Mouse (Mus musculus) adrenal gland, postnatal 10 days (tissue): Measurements from ENCODE around the gene Atl3. TPM values are rescaled to one million over a fixed set of nuclear protein-coding genes. Genes with fewer than 3 reads are reported as not detected.

Source experiments
- DNase-seq: peaks from one replicate; pipeline ENCODE4 v3.0.0; 2021; ENCODE audit warnings: mixed read lengths
- total RNA-seq, 2 experiments: library from RNA; stranded (reverse); gene quantifications; 2 replicates each; pipeline ENCODE4 v1.2.3; 2021

Atl3 gene
- total RNA-seq, 2 experiments from 2014 or later = 92.3 to 110 TPM

DNA sequence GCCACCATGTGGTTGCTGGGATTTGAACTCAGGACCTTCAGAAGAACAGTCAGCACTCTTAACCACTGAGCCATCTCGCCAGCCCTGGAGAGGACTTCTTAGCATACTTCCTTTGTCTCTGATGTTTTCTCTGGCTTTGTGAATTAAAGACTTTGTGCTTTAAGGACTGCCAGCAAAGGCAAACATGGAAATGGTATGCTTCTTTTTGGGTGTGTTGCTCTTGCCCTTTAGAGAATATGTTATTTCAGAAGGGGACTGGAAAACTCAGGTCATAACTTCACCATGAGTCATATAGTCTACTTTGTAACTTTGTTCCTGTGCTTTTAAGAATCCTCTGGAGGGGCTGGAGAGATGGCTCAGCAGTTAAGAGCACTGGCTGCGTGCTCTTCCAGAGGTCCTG lies 5.0 kb downstream of the Atl3 start:
- no peak for DNase-seq

DNA sequence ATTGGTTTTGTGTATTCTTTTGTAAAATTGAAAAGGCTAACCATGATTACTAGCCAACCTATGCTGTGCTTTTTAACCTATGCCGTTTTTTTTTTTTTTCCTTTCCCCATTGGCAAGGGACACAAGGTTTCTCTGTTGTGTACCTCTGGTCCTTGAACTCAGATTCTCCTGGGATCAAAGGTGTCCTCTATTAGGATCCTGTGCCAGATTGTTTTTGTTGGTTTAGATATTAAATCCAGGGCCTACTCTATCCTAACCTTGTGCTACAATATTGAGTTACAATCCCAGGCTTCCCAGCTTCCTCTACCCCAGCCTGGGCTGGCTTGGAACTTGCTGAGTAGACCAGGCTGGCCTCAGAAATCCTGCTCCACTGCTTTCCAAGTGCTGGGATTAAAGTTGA lies 6.9 kb downstream of the Atl3 start:
- no peak for DNase-seq

DNA sequence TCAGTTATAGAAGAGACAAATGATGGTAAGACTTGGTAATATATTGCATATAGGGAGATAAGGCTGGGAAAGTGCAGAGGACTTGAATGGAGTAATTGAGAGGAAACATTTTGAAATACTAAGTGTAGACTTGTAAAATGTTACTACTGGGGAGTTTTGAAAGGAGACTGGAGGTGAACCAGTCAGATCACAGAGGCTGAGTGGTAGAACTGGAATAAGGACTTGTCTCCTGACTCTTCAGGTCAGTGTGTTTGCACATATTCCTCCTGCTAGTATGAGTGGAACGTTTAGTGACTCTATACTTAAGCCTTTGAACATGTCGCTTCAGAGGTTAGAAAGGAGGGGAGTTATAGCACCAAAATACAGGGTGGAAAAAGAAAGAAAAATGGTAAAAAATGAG lies 8.6 kb downstream of the Atl3 start:
- DNase-seq = no peak

DNA sequence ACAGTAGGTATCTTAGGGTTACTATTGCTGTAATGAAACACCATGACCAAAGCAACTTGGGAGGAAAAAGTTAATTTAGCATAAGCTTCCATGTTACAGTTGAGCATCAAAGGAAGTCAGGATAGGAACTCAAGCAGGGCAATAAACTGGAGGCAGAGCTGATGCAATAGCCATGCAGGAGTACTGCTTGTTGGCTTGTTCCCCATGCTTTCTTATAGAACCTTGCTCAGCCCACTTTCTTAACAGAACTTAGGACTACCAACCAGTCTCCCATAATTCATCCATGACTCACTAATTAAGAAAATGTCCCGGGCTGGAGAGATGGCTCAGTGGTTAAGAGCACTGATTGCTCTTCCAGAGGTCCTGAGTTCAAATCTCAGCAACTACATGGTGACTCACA lies 12.5 kb downstream of the Atl3 start:
- no peak for DNase-seq

DNA sequence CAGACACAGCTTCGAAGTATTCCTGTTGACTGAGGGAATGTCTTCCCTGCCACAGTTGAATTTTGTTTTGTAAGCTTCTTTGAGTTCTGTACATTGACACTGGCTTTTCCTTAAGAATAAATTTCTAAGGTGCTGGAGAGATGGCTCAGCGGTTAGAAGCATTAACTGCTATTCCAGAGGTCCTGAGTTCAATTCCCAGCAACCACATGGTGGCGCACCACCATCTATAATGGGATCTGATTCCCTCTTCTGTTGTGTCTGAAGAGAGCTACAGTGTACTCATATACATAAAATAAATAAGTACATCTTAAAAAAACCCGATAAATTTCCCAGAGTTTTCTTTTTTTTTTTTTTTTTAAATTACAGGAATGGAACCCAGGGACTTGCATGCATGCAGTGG lies 14.2 kb downstream of the Atl3 start:
- DNase-seq = no peak

DNA sequence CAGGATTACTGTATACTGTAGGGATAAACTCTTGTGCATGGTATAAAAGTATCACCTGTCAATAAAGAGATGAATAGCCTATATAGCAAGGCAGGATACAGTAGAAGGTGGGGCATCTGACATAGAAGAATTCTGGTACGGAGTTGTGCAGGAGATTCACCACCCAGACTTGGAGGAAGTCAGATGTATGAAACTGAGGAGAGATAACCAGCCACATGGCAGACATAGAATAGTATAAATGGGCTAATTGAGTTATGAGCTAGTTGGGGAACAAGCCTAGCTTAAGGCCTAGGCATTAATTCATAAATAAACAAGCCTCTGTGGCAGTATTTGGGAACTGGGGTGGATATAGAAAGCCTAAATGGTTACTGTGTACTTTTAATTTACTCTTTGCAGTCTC lies 22.6 kb downstream of the Atl3 start:
- DNase-seq = no peak

DNA sequence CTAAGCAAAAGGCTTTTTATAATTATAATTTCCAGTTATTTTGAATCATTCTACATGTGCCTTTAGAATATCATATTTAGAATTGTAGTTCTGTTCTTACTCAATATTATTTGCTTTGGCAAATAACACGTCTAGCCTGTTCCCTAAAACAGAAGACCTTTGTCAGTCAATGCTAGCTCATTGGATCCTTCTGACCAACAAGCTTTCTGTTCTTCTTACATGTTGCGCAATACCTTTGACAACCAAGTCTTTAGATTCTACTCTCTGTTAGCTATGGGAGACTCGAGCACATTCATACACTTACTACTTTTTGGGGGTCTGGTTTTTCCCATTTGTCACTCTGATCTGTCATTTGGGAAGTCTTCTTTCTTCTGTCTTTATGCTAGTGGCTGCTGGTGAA lies 27.8 kb downstream of the Atl3 start:
- no peak for DNase-seq

DNA sequence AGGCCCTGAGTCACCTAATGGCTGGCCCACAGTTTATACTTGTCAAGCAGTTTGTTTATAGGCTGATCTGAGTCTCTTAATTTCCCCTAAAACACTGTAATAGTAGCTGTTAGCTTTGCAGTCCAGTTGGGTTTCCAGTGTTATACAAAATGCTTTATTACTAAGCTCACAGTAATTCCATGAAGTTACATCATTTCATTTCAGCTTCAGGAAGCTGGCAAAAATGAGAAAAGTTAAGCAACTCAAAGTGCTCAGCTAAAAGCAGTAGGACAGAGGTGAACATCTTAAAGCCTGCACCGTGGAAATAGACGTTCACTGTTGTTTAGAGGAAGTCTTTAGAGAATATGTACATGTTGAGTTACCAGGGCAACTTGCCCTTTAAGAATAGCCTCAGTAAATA lies 29.0 kb downstream of the Atl3 start:
- no peak for DNase-seq

DNA sequence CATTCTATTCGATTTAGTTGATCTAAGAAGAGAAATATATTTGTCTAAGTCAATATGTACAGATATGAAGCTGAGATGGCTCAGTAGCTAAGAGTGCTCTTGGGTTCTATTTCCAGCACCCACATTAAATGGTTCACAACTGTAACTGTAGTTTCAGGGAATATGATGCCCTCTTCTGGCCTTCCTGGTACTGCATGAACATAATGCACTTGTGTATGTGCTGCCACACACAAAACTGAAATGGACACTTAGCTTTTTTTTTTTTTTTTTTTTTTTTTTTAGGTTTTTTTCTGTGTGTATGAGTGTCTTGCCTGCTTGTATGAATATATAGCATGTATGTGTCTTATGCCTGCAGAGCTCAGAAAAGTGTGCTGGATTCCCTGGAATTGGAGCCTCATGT lies 29.5 kb downstream of the Atl3 start:
- DNase-seq = peak; percentile 38

DNA sequence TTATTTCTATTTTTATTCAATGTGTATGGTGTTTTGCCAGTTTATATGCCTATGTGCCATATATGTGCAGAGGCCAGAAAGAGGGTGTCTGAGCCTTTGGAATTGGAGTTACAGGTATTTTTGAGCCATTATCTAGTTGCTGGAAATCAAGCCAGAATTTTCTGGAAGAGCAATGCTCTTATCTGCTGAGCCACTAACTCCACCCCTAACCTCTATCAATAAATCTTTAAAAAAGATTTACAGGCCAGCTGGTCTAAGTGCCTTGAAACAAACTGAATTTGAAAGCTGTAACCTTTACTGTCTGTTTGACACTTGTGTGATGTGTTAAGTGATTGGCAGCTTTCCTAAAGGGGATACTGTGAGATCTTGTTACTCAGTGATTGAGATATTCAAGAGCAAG lies 29.9 kb downstream of the Atl3 start:
- DNase-seq = no peak

DNA sequence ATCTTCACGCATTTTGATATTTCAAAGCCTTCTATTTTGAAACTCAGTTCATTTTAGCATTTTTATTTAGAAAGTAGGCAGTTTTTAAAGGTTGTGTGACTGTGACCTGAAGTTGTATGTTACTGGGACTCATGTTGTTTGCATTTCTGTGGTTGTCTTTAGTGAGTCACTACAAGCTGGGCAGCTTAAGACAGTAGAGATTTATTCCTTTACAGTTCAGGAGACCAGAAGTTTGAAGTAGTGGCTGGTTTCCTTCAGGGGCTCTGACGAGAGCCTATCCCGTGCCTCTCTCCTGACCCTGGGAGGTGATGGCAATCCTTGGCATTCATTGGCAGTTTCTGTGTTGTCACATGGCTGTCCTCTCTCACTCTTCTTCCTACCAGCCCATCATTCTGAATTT lies 31.0 kb downstream of the Atl3 start:
- no peak for DNase-seq

DNA sequence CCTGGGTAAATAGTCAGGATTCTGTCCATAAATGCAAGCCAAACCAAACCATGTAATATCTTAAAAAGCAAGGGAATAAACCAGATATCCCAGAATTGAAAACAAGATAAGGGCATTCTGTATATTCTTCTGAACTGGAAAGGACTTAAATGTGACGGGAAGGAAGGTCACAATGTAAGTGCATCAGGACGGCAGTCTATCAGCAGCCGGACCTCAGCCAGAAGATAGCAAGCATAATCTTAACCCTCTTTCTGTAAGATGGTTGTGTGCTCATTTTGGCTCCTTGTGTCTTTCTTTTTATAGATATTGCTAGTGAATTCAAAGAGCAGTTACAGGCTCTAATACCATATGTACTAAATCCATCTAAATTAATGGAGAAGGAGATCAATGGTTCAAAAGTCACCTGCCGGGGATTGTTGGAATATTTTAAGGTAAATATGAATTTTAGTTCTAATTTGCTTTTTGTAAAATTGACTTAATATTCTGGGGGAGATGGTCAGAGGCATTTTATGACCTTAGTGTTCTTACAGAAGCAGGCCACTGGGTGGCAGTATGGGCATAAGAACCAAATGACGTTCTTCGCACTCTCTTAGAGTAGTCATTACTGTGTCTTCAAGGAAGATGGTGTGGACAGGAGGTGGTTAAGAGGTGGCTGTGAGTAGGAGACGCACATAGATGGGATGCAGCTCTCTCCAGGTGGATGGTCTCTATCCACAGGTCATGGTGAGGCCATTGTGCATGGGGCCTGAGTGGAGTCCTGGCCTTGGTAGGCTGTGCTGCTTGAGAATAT lies 35.0 kb downstream of the Atl3 start:
- peak; percentile 75 for DNase-seq

DNA sequence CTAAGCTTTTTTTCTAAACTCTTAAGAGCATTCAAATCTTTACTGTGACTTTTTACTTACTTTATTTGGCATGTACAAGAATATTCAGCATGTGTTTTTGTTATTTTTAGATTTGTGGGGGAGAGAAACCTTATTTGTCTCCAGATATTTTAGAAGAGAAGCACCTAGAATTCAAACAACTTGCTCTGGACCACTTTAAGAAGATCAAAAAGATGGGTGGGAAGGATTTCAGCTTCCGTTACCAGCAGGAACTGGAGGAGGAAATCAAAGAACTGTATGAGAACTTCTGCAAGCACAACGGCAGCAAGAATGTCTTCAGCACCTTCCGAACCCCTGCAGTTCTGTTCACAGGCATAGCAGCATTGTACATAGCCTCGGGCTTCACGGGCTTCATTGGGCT lies 38.1 kb downstream of the Atl3 start:
- no peak for DNase-seq

DNA sequence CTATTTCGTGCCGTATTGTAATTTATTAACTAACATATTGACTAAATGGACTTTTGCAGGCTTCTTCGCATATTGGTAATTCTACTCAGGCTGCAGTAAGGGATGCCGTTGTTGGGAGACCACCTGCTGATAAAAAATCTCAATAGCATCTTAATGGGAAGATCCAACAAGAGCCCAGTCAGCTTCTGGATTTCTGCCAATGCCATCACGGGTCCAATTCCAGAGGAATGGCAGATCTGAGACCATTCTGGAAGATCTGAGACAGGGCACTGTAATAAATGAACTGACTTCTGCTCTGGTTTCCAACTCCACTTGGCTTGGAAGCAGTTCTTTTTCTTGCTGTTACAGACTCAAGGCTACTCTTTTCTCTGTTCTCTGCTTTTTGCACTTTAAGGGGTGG lies 40.1 kb downstream of the Atl3 start:
- peak; percentile 31 for DNase-seq

DNA sequence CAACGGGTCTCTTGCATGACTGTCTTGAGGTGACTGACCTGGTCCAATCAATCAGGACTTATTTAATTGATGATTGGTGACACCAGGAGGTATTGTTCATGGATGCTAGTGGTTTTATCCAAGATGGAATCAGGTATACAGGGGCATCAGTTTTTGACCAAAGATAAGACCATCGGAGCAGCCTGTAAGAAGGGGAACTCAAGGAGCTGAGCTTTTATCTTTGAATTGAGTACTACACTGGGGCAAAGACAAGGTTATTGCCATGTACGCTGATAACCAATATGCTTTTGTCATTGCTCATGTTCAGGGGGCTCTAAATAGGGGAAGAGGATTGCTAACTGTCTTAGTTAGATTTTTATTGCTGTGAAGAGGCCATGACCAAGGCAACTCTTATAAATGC lies 55.1 kb downstream of the Atl3 start:
- DNase-seq = no peak

DNA sequence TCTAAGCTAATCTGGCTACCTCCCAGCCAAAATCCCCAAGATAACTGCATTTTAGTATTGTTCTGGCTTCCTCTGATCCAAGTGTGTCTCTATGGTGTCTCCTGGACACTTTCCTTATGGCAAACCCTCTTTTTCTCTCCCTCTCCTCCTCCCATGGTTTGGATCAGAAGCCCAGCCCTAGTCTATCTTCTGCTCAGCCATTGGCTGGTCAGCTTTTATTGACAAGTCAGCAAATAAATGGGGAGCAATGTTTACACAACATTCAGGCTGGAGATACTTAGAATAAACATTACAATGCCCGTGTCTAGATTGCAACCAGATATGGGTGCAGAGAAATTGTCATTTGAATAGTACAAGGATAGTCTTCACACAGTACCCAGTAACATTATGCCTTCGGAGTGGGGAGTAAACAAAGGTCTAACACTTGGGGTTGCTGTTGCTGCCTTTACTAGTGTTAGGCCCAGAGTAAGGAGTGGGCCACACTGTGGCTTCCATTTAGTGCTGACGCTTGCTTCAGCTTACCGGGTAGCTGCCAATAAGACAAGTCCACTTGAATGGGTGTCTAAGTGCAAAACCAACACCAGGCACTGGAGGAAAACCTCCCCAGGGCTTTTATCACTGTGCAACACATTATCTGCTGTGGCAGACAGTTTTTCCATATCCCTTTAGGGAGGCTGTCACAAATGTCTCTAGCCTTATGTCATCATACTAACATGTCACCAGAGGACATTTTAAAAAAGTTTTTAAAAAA lies 57.9 kb downstream of the Atl3 start:
- DNase-seq = no peak

DNA sequence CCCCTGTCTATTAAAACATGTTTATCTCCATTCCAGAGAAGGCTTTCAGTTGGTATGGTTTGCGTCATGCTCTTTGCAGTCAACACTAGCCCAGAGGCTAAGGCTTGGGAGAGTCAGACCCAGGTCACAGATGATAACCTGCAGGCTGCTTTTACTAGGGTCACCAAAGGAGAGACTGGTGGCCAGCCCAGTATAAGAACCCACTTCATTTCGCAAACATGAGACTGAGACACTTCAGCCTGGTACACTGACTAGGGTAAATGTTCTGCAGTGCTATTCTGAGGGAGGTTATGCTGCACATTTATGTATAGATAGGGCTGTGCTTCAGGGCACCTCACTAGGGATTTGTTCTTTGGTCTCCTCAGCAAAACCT lies 58.4 kb downstream of the Atl3 start:
- no peak for DNase-seq

DNA sequence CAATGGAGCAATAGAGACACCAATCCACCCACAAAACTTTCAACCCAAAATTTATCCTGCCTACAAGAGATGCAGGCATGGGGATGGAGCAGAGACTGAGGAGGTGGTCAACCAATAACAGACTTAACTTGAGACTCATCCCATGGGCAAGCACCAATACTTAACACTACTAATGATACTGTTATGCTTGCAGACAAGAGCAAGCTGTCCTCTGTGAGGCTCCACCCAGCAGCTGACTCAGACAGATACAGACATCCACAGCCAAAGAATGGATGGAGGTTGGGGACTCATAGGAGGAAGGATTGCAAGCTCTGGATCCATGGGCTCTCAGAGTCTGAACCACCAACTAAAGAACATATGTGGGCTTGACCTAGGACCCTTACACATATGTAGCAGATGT lies 59.6 kb downstream of the Atl3 start:
- DNase-seq = no peak

DNA sequence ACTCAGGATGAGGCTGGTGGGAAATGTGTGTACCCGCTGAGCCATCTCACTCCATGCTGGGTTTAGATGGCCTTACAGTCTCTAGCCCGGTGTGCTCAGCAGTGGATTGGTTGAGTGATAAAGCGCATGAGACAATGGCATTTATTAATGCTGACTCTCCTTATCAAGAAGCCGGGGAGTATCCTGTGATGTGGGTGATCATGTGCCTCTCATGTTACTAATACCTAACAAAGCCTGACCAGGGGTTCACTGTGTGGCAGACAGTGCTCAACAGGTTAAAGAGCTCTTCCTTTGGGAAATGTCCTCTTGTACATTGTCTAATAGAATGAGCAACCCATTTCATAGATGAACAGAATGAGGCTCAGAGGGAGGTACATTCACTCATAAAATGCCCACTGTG lies 61.0 kb downstream of the Atl3 start:
- DNase-seq = no peak

DNA sequence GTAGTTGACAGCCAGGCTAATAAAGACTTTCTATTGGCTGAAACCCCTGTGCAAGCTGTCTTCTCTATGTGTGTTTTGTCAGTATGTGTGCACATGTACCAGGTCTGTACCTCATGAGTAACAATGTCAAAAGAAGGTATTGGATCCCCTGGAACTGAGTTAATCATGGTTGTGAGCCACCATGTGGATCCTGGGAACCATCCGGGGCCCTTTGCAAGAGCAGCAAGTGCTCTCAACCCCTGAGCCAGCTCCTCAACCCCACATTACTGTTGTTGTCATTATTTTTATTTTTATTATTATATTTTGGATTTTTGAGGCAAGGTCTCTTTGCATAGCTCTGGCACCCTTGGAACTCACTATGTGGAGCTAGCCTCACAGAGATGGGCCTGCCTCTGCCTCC lies 62.8 kb downstream of the Atl3 start:
- no peak for DNase-seq

DNA sequence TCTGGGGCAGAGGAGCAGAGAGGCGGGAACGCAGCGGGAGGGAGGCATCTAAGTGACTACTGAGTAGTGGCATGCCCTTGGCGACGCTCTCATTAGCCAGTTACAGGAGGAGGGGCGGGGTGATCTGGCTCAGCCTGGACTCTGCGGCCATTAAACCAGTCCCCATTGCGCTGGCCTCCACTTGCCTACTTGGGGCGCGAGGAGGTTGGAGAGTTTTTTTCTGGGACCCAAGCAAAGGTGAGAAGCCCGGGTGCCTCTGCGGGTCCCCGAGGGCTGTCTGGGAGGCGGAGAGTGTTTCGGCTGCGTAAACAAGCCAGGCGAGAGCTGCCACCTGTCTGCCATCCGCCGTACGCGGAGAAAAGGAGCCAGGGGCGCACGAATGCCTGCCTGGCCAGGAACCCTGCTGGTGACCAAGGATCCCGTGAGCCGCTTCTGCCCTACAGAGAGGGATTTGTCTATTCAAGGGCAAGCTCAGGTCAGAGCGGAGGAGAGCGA lies 63.5 kb downstream of the Atl3 start, which contains the start of gene Pla2g16:
Pla2g16 (plus strand) TSS at position 132 of the 495 bp plus-strand sequence.
- DNase-seq = peak; percentile 83

DNA sequence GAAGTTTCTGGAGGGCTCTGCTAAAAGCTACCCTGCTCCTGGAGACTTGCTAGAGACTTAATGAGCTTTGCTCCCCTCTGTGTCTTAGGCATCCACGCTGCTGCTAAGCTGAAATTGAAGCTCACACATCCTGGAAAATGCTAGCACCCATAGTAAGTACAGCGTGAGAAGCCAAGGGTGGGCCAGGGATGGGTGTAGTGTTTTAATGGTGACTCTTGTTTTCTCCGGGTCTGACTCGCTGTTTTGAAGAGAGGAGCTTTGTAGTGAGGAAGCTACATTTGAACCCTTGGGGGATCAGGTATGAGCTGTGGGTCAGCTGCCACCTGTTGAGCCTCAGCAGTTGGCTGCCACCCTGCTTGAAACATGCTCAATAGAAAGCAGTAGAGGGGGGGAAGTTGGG lies 64.0 kb downstream of the Atl3 start:
- no peak for DNase-seq

DNA sequence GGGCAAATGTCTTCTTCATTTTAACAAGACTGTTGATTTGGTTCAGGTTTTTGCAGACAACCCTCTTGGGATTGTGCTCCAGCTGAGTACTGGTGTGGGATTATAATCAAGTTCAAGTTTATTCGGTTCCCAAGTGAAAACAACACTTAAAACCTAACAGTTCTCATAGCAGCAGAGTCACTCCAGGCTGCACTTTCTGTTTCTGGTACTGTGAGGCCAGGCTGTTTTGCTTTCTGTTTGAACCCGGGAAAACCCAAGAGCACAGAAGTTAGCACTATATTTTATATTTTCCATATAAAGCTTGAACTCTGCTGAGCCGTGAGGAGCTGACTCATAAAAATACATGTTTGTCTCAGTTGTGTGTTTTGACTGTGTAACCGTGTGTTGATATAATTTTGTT lies 64.8 kb downstream of the Atl3 start:
- no peak for DNase-seq

DNA sequence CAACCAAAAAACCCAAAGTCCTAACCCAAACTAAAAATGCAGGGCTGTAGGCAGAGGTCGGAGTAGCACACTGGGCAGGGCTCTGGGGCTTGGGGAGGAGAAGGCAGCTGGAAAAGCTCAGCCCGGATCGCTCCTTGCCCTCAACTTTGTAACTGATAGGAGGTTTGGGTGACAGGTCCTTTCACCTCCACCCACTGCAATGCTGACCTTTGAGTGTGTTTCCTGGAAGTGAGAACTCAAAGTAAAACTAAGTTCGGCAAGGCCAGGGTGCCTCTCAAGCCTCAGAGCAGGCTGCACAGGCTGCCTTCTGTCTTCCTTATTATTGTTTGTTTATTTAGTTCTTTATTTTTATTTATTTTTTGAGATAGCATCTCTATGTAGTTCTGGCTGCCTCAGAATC lies 66.1 kb downstream of the Atl3 start:
- DNase-seq = no peak
